Mouse (Mus musculus) midbrain, embryonic 16.5 days (tissue): ENCODE results near the gene Eva1c. TPM values are rescaled to one million over a fixed set of nuclear protein-coding genes. Genes with fewer than 3 reads are reported as not detected.
A peak's percentile ranks its signal among the peaks of the same experiment; 100 is the strongest.

ENCODE experiments used
- ATAC-seq: fragments of 200-750 bp; cut with Nextera tagmentation; 2 replicates; pipeline ENCODE4 v1.8.0; 2017; ENCODE audit warnings: moderate TSS enrichment
- H3K27ac ChIP-seq: fragments of 300-500 bp; sonication (generic); 2 replicates; pipeline ENCODE4 v1.5.1; 2014; ENCODE audit warnings: mild to moderate bottlenecking, low read length, mixed read lengths
- H3K27me3 ChIP-seq: fragments of 300-500 bp; sonication (generic); 2 replicates; pipeline ENCODE4 v1.6.1; 2014; ENCODE audit warnings: low read depth, low read length, mixed read lengths; ENCODE audit not compliant: control insufficient read depth, insufficient read depth
- H3K36me3 ChIP-seq: fragments of 300-500 bp; sonication (generic); 2 replicates; pipeline ENCODE4 v1.6.1; 2014; ENCODE audit warnings: mild to moderate bottlenecking, low read length, moderate library complexity, mixed read lengths; ENCODE audit not compliant: control insufficient read depth, insufficient read depth
- H3K4me1 ChIP-seq: fragments of 300-500 bp; sonication (generic); 2 replicates; pipeline ENCODE4 v1.6.1; 2014; ENCODE audit warnings: mild to moderate bottlenecking, low read length, mixed read lengths; ENCODE audit not compliant: control insufficient read depth, insufficient read depth
- H3K4me2 ChIP-seq: fragments of 300-500 bp; sonication (generic); 2 replicates; pipeline ENCODE4 v1.6.1; 2014; ENCODE audit warnings: mild to moderate bottlenecking, low read length, mixed read lengths
- H3K4me3 ChIP-seq: fragments of 300-500 bp; sonication (generic); 2 replicates; pipeline ENCODE4 v1.5.1; 2014; ENCODE audit warnings: low read depth, mild to moderate bottlenecking, low read length, moderate library complexity, mixed read lengths
- H3K9ac ChIP-seq: fragments of 300-500 bp; sonication (generic); 2 replicates; pipeline ENCODE4 v1.6.1; 2014; ENCODE audit warnings: low read depth, low read length, mixed read lengths
- H3K9me3 ChIP-seq: fragments of 300-500 bp; sonication (generic); replicated peaks from 2 replicates; pipeline ENCODE4 v1.6.1; 2014; ENCODE audit warnings: mild to moderate bottlenecking, low read length, mixed read lengths; ENCODE audit not compliant: control insufficient read depth, poor library complexity, severe bottlenecking
- WGBS: fragments of 180-500 bp; shearing (Covaris S2); extraction: QIAGEN DNeasy Blood & Tissue Kit; methylation state at CpG from one replicate; pipeline ENCODE4 v1.1.7; 2014; 5-methylcytosine and 5-hydroxymethylcytosine counted together
- polyA plus RNA-seq: library from polyadenylated mRNA; unstranded; fragments of >200 nt; fragmentation: Nextera tagmentation; extraction: Ambion mirVana; gene quantifications from 2 replicates; pipeline ENCODE4 v1.2.1, GENCODE M21; 2015

Eva1c gene
- polyA plus RNA-seq, 1 experiment from 2014 or later = 2.8 TPM

DNA sequence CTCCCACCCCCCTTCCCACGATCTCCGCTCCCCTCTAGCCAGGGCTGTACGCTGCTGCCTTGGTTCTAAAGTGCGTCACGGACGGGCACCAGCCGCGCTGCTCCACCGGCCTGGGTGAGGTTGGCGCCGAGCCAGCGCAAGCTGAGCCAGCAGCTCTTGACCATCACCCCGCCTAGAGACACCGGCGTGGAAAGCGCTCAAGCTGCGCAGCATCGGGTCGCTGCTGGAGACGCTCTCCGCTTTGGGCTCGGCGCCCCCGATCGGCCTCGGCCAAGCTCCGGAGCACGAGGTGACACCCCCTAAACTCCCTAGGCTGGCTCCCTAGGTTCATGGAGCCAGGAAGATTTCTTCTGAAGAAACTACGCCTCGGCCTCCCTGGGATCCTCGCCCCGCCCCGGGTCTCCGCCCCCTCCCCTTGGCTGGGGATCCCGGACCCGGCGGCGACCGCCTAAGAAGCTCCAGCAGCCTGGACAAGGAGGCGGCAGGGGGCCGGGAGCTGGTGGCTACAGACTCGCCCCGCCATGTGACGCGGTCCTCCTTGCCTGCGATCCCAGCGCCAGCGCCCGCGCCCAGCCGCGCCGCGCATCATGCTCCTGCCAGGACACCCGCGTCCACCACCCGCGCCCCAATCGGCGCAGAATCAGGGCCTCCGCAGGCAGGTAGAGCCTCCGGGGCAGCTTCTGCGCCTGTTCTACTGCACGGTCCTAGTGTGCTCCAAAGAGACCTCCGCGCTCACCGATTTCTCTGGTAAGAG is 4.3 kb downstream of the Eva1c start:
- Histone ChIP-seq H3K4me2 (peak overlapping the region; percentile 100), H3K27ac (no peak overlapping the region), H3K9me3 (no peaks in the 10 kb centered on the region), H3K27me3 (peaks cover 16% of the 10 kb centered on the region), H3K4me1 (peaks cover 8% of the 10 kb centered on the region), H3K9ac (peak overlapping the region; percentile 59), H3K36me3 (no peaks in the 10 kb centered on the region; the same call in 1 of the 2 replicates), H3K4me3 (peak overlapping the region; percentile 58)
- WGBS = 1% methylated on average over 67 of the region's 67 CpGs
- ATAC-seq = peak; percentile 71

DNA sequence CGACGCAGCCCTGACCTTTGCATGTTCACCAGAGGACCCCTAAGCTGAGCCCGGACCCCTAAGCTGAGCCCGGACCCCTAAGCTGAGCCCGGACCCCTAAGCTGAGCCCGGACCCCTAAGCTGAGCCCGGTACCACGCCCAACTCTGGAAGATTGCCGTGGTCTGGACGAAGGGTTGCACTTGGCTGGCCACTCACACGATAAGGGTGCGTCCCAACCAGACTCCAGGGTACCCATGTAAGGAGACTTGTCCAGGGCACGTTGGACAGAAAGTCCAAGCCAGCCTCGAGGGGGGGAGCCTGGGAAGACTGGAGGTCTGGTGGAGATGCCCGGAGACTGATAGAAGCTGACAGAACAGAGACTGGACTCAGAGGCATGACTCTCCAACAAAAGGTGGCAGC is 5.2 kb downstream of the Eva1c start:
- peaks cover 16% of the 10 kb centered on the region for H3K27me3 ChIP-seq
- no peak; the same call in 1 of the 2 replicates for ATAC-seq
- H3K4me1 ChIP-seq = peaks cover 8% of the 10 kb centered on the region
- H3K36me3 ChIP-seq = no peaks in the 10 kb centered on the region; the same call in 1 of the 2 replicates
- H3K27ac ChIP-seq = no peak overlapping the region
- WGBS = 18% methylated on average over 15 of the region's 15 CpGs
- H3K9ac ChIP-seq = no peak overlapping the region; the same call in 1 of the 2 replicates
- peak overlapping the region; percentile 100; the same call in 1 of the 2 replicates for H3K4me2 ChIP-seq
- H3K9me3 ChIP-seq = no peaks in the 10 kb centered on the region
- H3K4me3 ChIP-seq = peak overlapping the region; percentile 58

DNA sequence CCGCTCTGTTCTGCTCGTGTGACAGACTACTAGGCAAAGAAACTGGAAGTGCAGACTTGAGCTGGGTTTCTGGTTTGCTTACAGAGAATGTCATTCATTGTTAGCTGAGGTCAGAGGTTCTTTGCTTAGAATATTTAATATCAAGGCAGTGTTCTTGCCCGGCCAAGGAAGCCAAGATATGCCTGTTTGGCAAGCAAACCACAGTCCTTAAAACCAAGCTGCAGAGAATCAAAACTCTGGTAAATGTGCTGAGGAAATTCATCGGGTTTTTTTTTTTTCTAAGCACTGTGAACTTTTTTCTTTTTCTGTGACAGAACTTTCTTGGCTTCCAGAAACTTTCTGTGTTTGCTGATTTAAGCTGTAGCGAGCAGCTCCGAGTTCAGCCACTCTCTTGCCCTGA is 6.0 kb downstream of the Eva1c start:
- no peak overlapping the region for H3K4me2 ChIP-seq
- H3K36me3 ChIP-seq = no peaks in the 10 kb centered on the region; the same call in 1 of the 2 replicates
- peaks cover 8% of the 10 kb centered on the region for H3K4me1 ChIP-seq
- no peak overlapping the region for H3K4me3 ChIP-seq
- no peak overlapping the region for H3K27ac ChIP-seq
- no peaks in the 10 kb centered on the region for H3K9me3 ChIP-seq
- H3K9ac ChIP-seq = no peak overlapping the region
- ATAC-seq = no peak
- 50% methylated on average over 6 of the region's 6 CpGs for WGBS
- peaks cover 16% of the 10 kb centered on the region for H3K27me3 ChIP-seq

DNA sequence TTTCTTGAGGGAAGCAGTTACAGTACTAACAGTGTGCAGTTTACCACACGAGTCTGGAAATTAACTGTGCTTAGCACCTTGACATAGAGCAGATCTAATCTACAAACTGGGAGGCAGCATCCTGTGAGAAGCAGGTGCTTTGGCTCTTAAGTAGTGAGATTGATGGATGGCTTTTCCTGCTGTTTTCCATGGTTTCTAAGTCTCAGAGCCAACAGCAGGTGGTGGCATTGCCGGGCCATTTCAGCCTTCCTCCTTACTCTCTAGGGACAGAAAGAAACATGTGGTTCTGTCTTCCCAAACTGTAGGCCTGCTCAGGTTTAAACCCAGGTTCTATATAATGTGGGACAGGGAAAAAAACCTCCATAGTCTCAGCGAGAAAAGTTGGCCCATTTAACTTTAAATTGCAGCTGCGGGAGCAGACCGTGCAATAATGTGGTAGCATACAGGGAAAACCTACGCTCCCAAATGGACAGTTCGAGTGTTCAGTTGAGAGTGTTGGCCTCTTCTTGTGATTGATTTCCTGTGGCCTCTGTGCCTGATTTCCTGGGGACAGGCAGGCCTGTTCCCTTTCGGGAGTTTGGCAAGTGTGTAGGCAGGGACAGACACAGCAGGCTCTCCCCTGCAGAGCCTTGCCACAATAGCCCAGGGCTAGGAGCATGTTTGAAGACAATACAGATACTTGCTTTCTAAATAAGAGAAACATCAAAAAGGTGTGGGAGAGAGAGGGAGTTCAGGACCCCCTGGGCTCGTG is 6.7 kb downstream of the Eva1c start:
- no peak overlapping the region for H3K4me3 ChIP-seq
- 28% methylated on average over 9 of the region's 9 CpGs for WGBS
- no peaks in the 10 kb centered on the region; the same call in 1 of the 2 replicates for H3K36me3 ChIP-seq
- peaks cover 8% of the 10 kb centered on the region for H3K4me1 ChIP-seq
- ATAC-seq = no peak
- no peak overlapping the region for H3K4me2 ChIP-seq
- no peak overlapping the region for H3K27ac ChIP-seq
- H3K9ac ChIP-seq = no peak overlapping the region
- H3K9me3 ChIP-seq = no peaks in the 10 kb centered on the region
- peaks cover 16% of the 10 kb centered on the region for H3K27me3 ChIP-seq

DNA sequence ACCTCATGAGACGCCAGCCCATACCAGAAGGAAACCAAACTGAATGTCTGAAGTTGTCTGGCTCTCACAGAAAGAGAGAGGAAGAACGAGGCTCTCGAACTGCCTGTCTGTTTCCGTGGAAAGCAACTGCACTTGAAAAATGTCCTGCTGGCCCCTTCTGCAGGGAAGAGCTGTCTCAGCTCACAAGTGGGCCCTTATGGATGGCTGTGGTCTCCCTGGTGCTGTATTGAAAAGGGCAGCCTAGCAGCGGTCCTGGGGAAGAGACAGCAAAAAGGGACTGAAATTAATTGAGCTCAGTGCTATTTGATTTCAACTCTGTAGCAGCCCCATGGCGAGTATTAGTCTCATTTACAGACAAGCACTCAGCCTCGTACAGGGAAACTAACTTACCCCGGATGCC is 10.9 kb downstream of the Eva1c start:
- Histone ChIP-seq H3K4me2 (no peak overlapping the region), H3K36me3 (no peaks in the 10 kb centered on the region; the same call in 1 of the 2 replicates), H3K27me3 (peaks cover 2% of the 10 kb centered on the region; the same call in 1 of the 2 replicates), H3K4me1 (peaks cover under 1% of the 10 kb centered on the region; the same call in 1 of the 2 replicates), H3K9me3 (no peaks in the 10 kb centered on the region), H3K27ac (no peak overlapping the region), H3K4me3 (no peak overlapping the region), H3K9ac (no peak overlapping the region)
- WGBS = 60% methylated on average over 8 of the region's 8 CpGs
- ATAC-seq = no peak

DNA sequence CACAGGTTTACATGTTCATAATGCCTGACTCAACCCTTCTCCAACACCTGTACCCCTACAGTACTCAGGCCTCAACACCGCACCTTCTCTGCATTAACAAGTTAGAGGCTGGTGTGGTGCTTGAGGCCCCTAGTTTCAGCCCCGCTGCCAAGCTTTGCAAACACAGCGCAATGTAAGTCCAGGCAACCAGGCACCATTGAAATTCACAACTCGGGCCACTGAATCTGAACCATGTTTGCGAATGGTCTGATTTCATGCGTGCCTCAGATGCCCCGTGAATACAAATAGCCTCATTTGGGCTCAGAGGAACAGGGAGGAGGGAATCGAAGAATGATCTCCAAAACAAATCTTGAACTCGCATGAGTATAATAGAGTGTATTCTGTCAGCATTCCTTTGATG is 15.6 kb downstream of the Eva1c start:
- Histone ChIP-seq H3K36me3 (no peaks in the 10 kb centered on the region), H3K9ac (no peak overlapping the region), H3K27ac (no peak overlapping the region), H3K4me1 (peaks cover 7% of the 10 kb centered on the region; the same call in 1 of the 2 replicates), H3K4me2 (peak overlapping the region; percentile 6; the same call in 1 of the 2 replicates), H3K4me3 (no peak overlapping the region), H3K9me3 (no peaks in the 10 kb centered on the region; the same call in 1 of the 2 replicates), H3K27me3 (no peaks in the 10 kb centered on the region)
- WGBS = 10% methylated on average over 9 of the region's 9 CpGs
- ATAC-seq = peak; percentile 52; the same call in 1 of the 2 replicates

DNA sequence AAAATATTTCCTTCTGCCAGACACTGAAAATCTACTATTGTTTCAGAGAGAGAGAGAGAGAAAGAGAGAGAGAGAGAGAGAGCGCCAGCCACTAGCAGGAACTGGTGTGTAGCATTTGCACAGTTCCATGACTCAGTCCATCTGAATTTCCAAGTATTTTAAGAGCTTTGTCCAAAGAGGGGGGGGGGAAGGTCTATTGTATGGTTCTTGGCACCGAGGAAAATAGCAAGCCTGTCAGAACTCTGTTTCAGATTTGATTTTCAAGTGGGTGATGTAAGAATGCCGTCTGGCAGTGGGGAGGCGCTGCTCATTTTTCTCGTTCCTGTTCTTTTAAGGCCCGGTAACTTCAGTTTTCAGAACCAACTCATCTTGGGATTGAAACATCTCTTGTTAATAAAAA is 18.5 kb downstream of the Eva1c start:
- H3K9ac ChIP-seq = no peak overlapping the region

DNA sequence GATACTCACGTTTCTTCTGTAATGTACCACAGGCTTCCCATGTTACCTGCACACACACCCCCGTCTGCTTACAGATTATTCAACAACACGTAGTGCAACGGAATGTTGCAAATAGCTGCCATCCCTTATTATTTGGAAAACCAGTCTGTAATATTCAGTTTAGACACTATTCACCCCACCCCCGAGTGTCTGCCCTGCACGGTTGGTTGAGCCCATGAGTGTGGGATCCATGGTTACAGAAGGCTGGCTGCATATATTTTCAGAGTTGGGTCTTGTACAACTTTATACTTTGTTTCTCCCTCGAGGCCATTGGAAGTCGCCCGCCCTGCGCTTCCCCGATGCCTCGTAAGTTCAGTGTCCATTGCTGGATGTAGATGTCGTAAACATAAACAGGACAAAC is 19.1 kb downstream of the Eva1c start:
- no peaks in the 10 kb centered on the region; the same call in 1 of the 2 replicates for H3K9me3 ChIP-seq
- no peak overlapping the region for H3K4me2 ChIP-seq
- ATAC-seq = no peak
- no peaks in the 10 kb centered on the region for H3K27me3 ChIP-seq
- H3K27ac ChIP-seq = peak overlapping the region; percentile 19; the same call in 1 of the 2 replicates
- WGBS = 57% methylated on average over 13 of the region's 13 CpGs
- peaks cover 7% of the 10 kb centered on the region; the same call in 1 of the 2 replicates for H3K4me1 ChIP-seq
- no peak overlapping the region for H3K4me3 ChIP-seq
- no peak overlapping the region for H3K9ac ChIP-seq
- H3K36me3 ChIP-seq = no peaks in the 10 kb centered on the region

More for the DNA sequence above, 18.5 kb downstream of the Eva1c start:
- no peak overlapping the region for H3K4me3 ChIP-seq
- H3K36me3 ChIP-seq = no peaks in the 10 kb centered on the region
- WGBS = 53% methylated on average over 6 of the region's 6 CpGs
- no peaks in the 10 kb centered on the region; the same call in 1 of the 2 replicates for H3K9me3 ChIP-seq
- no peak for ATAC-seq
- H3K27ac ChIP-seq = 0 out of 2 replicates have a peak overlapping the region, but pooled peaks have one; percentile 19
- H3K4me1 ChIP-seq = peaks cover 7% of the 10 kb centered on the region; the same call in 1 of the 2 replicates
- no peak overlapping the region for H3K4me2 ChIP-seq
- H3K27me3 ChIP-seq = no peaks in the 10 kb centered on the region
